Mouse (Mus musculus): ENCODE results near the gene Pole4. TPM values are rescaled to one million over a fixed set of nuclear protein-coding genes. Genes with fewer than 3 reads are reported as not detected.
"Not testable (repeated sequence)": the region's sequence is repeated elsewhere in the genome, so short reads cannot be mapped to it uniquely, and the experiment has no call there.

Pole4 gene
- polyA plus RNA-seq, 1 experiment from 2014 or later, result 189 TPM

DNA sequence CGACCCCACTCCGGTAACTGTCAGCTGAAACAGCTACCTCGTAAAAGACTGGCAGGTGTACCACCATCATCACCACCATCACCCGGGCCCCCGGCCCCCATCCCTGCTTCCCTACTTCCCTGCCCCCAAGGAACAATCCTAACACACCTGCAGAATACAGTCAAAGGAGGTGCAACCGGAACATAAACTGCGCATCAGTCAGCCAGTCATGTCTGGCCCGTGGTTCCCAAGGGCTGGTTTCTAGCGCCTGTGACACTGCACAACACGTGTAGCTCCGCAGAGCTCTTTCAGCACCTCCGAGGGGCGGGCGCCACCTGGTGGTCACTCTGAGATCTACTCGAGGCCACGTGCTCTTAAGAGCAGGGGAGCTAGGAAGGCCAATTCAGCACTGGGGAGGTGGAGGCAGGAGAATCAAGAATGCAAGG, 2.6 kb downstream of the Pole4 start:
- H3K9ac ChIP-seq (replicated peaks; ENCODE audit: low read depth, low read length), result no peak overlapping the region
- H3K27me3 ChIP-seq (ENCODE audit: control insufficient read depth, insufficient read depth, low read length), result no peaks in the 10 kb centered on the region
- peak; percentile 84 for ATAC-seq (ENCODE audit: low read depth)
- H3K4me1 ChIP-seq (ENCODE audit: control insufficient read depth, insufficient read depth, low read length), result no peaks in the 10 kb centered on the region
- no peaks in the 10 kb centered on the region for H3K36me3 ChIP-seq (ENCODE audit: control insufficient read depth, insufficient read depth, low read length)
- no peaks in the 10 kb centered on the region for H3K9me3 ChIP-seq (ENCODE audit: control insufficient read depth, low read length)
- H3K4me3 ChIP-seq (ENCODE audit: low read depth, low read length), result no peak overlapping the region
- WGBS, result 29% methylated on average over 16 of the region's 16 CpGs
- H3K4me2 ChIP-seq (ENCODE audit: low read depth, low read length), result no peak overlapping the region
- no peak overlapping the region for H3K27ac ChIP-seq (ENCODE audit: low read depth, low read length)

GRCm38 (mm10) chr6:82701296-82701695, 3.9 kb downstream of the Pole4 start:
- H3K4me1 ChIP-seq (ENCODE audit: control insufficient read depth, insufficient read depth, low read length), result no peaks in the 10 kb centered on the region
- no peaks in the 10 kb centered on the region for H3K9me3 ChIP-seq (ENCODE audit: control insufficient read depth, low read length)
- no peaks in the 10 kb centered on the region for H3K36me3 ChIP-seq (ENCODE audit: control insufficient read depth, insufficient read depth, low read length)
- H3K4me2 ChIP-seq (ENCODE audit: low read depth, low read length), result no peak overlapping the region
- no peak overlapping the region for H3K9ac ChIP-seq (replicated peaks; ENCODE audit: low read depth, low read length)
- ATAC-seq (ENCODE audit: low read depth), result no peak
- H3K4me3 ChIP-seq (ENCODE audit: low read depth, low read length), result no peak overlapping the region
- H3K27me3 ChIP-seq (ENCODE audit: control insufficient read depth, insufficient read depth, low read length), result no peaks in the 10 kb centered on the region
- whole genome bisulfite sequencing, result 79% methylated on average over 6 of the region's 6 CpGs
- no peak overlapping the region for H3K27ac ChIP-seq (ENCODE audit: low read depth, low read length)

- no peak overlapping the region for H3K4me2 ChIP-seq (ENCODE audit: low read depth, low read length)
- H3K4me3 ChIP-seq (ENCODE audit: low read depth, low read length), result no peak overlapping the region
- no peaks in the 10 kb centered on the region for H3K36me3 ChIP-seq (ENCODE audit: control insufficient read depth, insufficient read depth, low read length)
- H3K27me3 ChIP-seq (ENCODE audit: control insufficient read depth, insufficient read depth, low read length), result no peaks in the 10 kb centered on the region
- H3K9ac ChIP-seq (replicated peaks; ENCODE audit: low read depth, low read length), result no peak overlapping the region
- ATAC-seq (ENCODE audit: low read depth), result no peak
- no peaks in the 10 kb centered on the region for H3K4me1 ChIP-seq (ENCODE audit: control insufficient read depth, insufficient read depth, low read length)
- WGBS, result 24% methylated on average over 5 of the region's 5 CpGs
- H3K27ac ChIP-seq (ENCODE audit: low read depth, low read length), result no peak overlapping the region
- H3K9me3 ChIP-seq (ENCODE audit: control insufficient read depth, low read length), result no peaks in the 10 kb centered on the region
Measured at GRCm38 (mm10) chr6:82699831-82700230, 5.3 kb downstream of the Pole4 start.

- H3K9ac ChIP-seq (replicated peaks; ENCODE audit: low read depth, low read length), result no peak overlapping the region
- WGBS, result 90% methylated on average over 3 of the region's 3 CpGs
- no peak for ATAC-seq (ENCODE audit: low read depth)
- no peaks in the 10 kb centered on the region for H3K4me1 ChIP-seq (ENCODE audit: control insufficient read depth, insufficient read depth, low read length)
- H3K4me3 ChIP-seq (ENCODE audit: low read depth, low read length), result no peak overlapping the region
- H3K36me3 ChIP-seq (ENCODE audit: control insufficient read depth, insufficient read depth, low read length), result no peaks in the 10 kb centered on the region
- H3K27me3 ChIP-seq (ENCODE audit: control insufficient read depth, insufficient read depth, low read length), result no peaks in the 10 kb centered on the region
- no peak overlapping the region for H3K27ac ChIP-seq (ENCODE audit: low read depth, low read length)
- H3K9me3 ChIP-seq (ENCODE audit: control insufficient read depth, low read length), result no peaks in the 10 kb centered on the region
- no peak overlapping the region for H3K4me2 ChIP-seq (ENCODE audit: low read depth, low read length)
Measured at GRCm38 (mm10) chr6:82696736-82697135, 8.4 kb downstream of the Pole4 start.

- Histone ChIP-seq H3K9ac (replicated peaks; ENCODE audit: low read depth, low read length) (no peak overlapping the region), H3K27ac (ENCODE audit: low read depth, low read length) (no peak overlapping the region), H3K27me3 (ENCODE audit: control insufficient read depth, insufficient read depth, low read length) (no peaks in the 10 kb centered on the region), H3K9me3 (ENCODE audit: control insufficient read depth, low read length) (no peaks in the 10 kb centered on the region), H3K4me3 (ENCODE audit: low read depth, low read length) (no peak overlapping the region), H3K36me3 (ENCODE audit: control insufficient read depth, insufficient read depth, low read length) (no peaks in the 10 kb centered on the region), H3K4me1 (ENCODE audit: control insufficient read depth, insufficient read depth, low read length) (no peaks in the 10 kb centered on the region), H3K4me2 (ENCODE audit: low read depth, low read length) (no peak overlapping the region)
- ATAC-seq (ENCODE audit: low read depth), result no peak
- WGBS, result 59% methylated on average over 13 of the region's 13 CpGs
Measured at GRCm38 (mm10) chr6:82694668-82695067, 10.5 kb downstream of the Pole4 start.

GRCm38 (mm10) chr6:82689474-82689873, 15.7 kb downstream of the Pole4 start:
- WGBS, result 89% methylated on average over 4 of the region's 4 CpGs
- H3K9me3 ChIP-seq (ENCODE audit: control insufficient read depth, low read length), result no peaks in the 10 kb centered on the region
- no peak overlapping the region for H3K4me2 ChIP-seq (ENCODE audit: low read depth, low read length)
- no peak for ATAC-seq (ENCODE audit: low read depth)
- no peaks in the 10 kb centered on the region for H3K27me3 ChIP-seq (ENCODE audit: control insufficient read depth, insufficient read depth, low read length)
- no peak overlapping the region for H3K9ac ChIP-seq (replicated peaks; ENCODE audit: low read depth, low read length)
- H3K36me3 ChIP-seq (ENCODE audit: control insufficient read depth, insufficient read depth, low read length), result no peaks in the 10 kb centered on the region
- H3K4me1 ChIP-seq (ENCODE audit: control insufficient read depth, insufficient read depth, low read length), result no peaks in the 10 kb centered on the region
- H3K27ac ChIP-seq (ENCODE audit: low read depth, low read length), result no peak overlapping the region
- H3K4me3 ChIP-seq (ENCODE audit: low read depth, low read length), result no peak overlapping the region

DNA sequence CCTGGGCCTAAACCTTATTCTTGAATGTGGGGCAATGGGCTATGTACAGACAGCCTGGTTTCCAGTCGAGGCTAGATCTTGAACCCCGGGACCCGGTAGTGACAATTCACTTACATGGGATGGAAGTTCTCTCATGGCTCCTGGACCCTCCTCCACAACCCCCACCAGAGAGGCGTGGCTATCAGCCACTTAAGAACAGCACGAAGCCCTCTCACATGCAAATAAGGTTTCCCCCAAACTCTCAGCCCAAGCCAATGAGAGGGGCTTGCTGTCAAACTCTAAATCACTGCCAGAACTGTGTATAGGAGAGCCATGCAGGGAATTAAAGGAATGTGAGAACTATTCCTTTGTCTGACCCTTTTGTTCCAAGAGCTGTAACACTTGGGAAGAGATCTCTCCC, 16.6 kb downstream of the Pole4 start:
- ATAC-seq (ENCODE audit: low read depth); H3K9ac ChIP-seq (replicated peaks; ENCODE audit: low read depth, low read length); H3K27me3 ChIP-seq (ENCODE audit: control insufficient read depth, insufficient read depth, low read length); H3K4me1 ChIP-seq (ENCODE audit: control insufficient read depth, insufficient read depth, low read length); H3K4me2 ChIP-seq (ENCODE audit: low read depth, low read length); H3K9me3 ChIP-seq (ENCODE audit: control insufficient read depth, low read length); H3K4me3 ChIP-seq (ENCODE audit: low read depth, low read length); H3K36me3 ChIP-seq (ENCODE audit: control insufficient read depth, insufficient read depth, low read length); H3K27ac ChIP-seq (ENCODE audit: low read depth, low read length): not testable (repeated sequence)
- WGBS, result 28% methylated on average over 5 of the region's 5 CpGs

- H3K27me3 ChIP-seq (ENCODE audit: control insufficient read depth, insufficient read depth, low read length), result no peaks in the 10 kb centered on the region
- H3K27ac ChIP-seq (ENCODE audit: low read depth, low read length), result no peak overlapping the region
- no peaks in the 10 kb centered on the region for H3K9me3 ChIP-seq (ENCODE audit: control insufficient read depth, low read length)
- H3K4me3 ChIP-seq (ENCODE audit: low read depth, low read length), result no peak overlapping the region
- ATAC-seq (ENCODE audit: low read depth), result no peak
- H3K36me3 ChIP-seq (ENCODE audit: control insufficient read depth, insufficient read depth, low read length), result no peaks in the 10 kb centered on the region
- H3K9ac ChIP-seq (replicated peaks; ENCODE audit: low read depth, low read length), result no peak overlapping the region
- H3K4me1 ChIP-seq (ENCODE audit: control insufficient read depth, insufficient read depth, low read length), result no peaks in the 10 kb centered on the region
- H3K4me2 ChIP-seq (ENCODE audit: low read depth, low read length), result no peak overlapping the region
Measured at GRCm38 (mm10) chr6:82684136-82684535, 21.0 kb downstream of the Pole4 start.

- not testable (repeated sequence) for ATAC-seq (ENCODE audit: low read depth)
- WGBS, result 80% methylated on average over 2 of the region's 2 CpGs
Measured at GRCm38 (mm10) chr6:82679286-82679685, 25.9 kb downstream of the Pole4 start.

DNA sequence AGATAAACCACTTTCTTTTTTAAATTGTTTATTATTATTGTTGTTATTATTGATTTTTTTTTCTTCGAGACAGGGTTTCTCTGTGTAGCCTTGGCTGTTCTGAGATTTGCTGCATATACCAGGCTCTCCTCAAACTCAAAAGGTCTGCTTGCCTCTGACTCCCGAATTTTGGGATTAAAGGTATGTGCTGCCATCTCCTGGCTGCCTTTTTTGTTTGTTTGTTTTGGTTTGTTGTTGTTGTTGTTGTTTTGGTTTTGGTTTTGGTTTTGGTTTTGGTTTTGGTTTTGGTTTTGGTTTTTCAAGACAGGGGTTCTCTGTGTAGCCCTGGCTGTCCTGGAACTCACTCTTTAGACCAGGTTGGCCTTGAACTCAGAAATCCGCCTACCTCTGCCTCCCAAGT, 27.5 kb downstream of the Pole4 start:
- H3K4me2 ChIP-seq (ENCODE audit: low read depth, low read length); H3K4me1 ChIP-seq (ENCODE audit: control insufficient read depth, insufficient read depth, low read length); H3K9ac ChIP-seq (replicated peaks; ENCODE audit: low read depth, low read length); H3K27me3 ChIP-seq (ENCODE audit: control insufficient read depth, insufficient read depth, low read length); H3K4me3 ChIP-seq (ENCODE audit: low read depth, low read length); H3K36me3 ChIP-seq (ENCODE audit: control insufficient read depth, insufficient read depth, low read length); H3K9me3 ChIP-seq (ENCODE audit: control insufficient read depth, low read length); H3K27ac ChIP-seq (ENCODE audit: low read depth, low read length); ATAC-seq (ENCODE audit: low read depth): not testable (repeated sequence)
- WGBS, result 79% methylated on average over 3 of the region's 3 CpGs

More at GRCm38 (mm10) chr6:82679286-82679685, 25.9 kb downstream of the Pole4 start:
- not testable (repeated sequence) for H3K27me3 ChIP-seq (ENCODE audit: control insufficient read depth, insufficient read depth, low read length); H3K27ac ChIP-seq (ENCODE audit: low read depth, low read length); H3K4me3 ChIP-seq (ENCODE audit: low read depth, low read length); H3K4me1 ChIP-seq (ENCODE audit: control insufficient read depth, insufficient read depth, low read length); H3K36me3 ChIP-seq (ENCODE audit: control insufficient read depth, insufficient read depth, low read length); H3K4me2 ChIP-seq (ENCODE audit: low read depth, low read length); H3K9ac ChIP-seq (replicated peaks; ENCODE audit: low read depth, low read length); H3K9me3 ChIP-seq (ENCODE audit: control insufficient read depth, low read length)
